Mouse (Mus musculus) hindbrain, embryonic 14.5 days (tissue): ENCODE measurements at regions not wholly inside any gene's neighbourhood (a gene's known extent, or its start where the extent isn't known, plus 50 kb on each side); places are given as distances from the start of the nearest gene placed in this dataset.
A peak's percentile ranks its signal among the peaks of the same experiment; 100 is the strongest.

Experiments
- ATAC-seq: fragments of 200-750 bp; cut with Nextera tagmentation; 2 replicates; pipeline ENCODE4 v1.8.0; 2017; ENCODE audit warnings: moderate number of reproducible peaks, mild to moderate bottlenecking, moderate TSS enrichment, moderate library complexity; ENCODE audit not compliant: low FRiP score
- DNase-seq: peaks from one replicate; pipeline ENCODE4 v3.0.0-alpha.2; 2015; ENCODE audit warnings: low spot score
- H3K27ac ChIP-seq: fragments of 300-500 bp; sonication (generic); 2 replicates; pipeline ENCODE4 v1.5.1; 2014; ENCODE audit warnings: mild to moderate bottlenecking, moderate library complexity
- H3K27me3 ChIP-seq: fragments of 300-500 bp; sonication (generic); 2 replicates; pipeline ENCODE4 v1.6.1; 2014; ENCODE audit warnings: mild to moderate bottlenecking, low read length, mixed read lengths; ENCODE audit not compliant: control insufficient read depth, insufficient read depth
- H3K36me3 ChIP-seq: fragments of 300-500 bp; sonication (generic); replicated peaks from 2 replicates; pipeline ENCODE4 v1.6.1; 2014; ENCODE audit not compliant: control insufficient read depth, insufficient read depth
- H3K4me1 ChIP-seq: fragments of 300-500 bp; sonication (generic); replicated peaks from 2 replicates; pipeline ENCODE4 v1.6.1; 2014; ENCODE audit warnings: antibody characterized with exemption, low read length, mixed read lengths; ENCODE audit not compliant: control insufficient read depth, insufficient read depth
- H3K4me2 ChIP-seq: fragments of 300-500 bp; sonication (generic); replicated peaks from 2 replicates; pipeline ENCODE4 v1.6.1; 2014; ENCODE audit warnings: mild to moderate bottlenecking, moderate library complexity
- H3K4me3 ChIP-seq: fragments of 300-500 bp; sonication (generic); replicated peaks from 2 replicates; pipeline ENCODE4 v1.5.1; 2014; ENCODE audit warnings: mild to moderate bottlenecking, low read length
- H3K9ac ChIP-seq: fragments of 300-500 bp; sonication (generic); 2 replicates; pipeline ENCODE4 v1.6.1; 2014
- H3K9me3 ChIP-seq: fragments of 300-500 bp; sonication (generic); 2 replicates; pipeline ENCODE4 v1.6.1; 2016; ENCODE audit warnings: low read length; ENCODE audit not compliant: control insufficient read depth
- WGBS: fragments of 180-500 bp; shearing (Covaris S2); extraction: QIAGEN DNeasy Blood & Tissue Kit; methylation state at CpG from one replicate; pipeline ENCODE4 v1.1.7; 2014; 5-methylcytosine and 5-hydroxymethylcytosine counted together

- 94% methylated on average over 1 of the region's 1 CpGs for WGBS
- Histone ChIP-seq H3K27me3 (no peaks in the 10 kb centered on the region), H3K36me3 (no peaks in the 10 kb centered on the region), H3K27ac (no peak overlapping the region), H3K4me1 (no peaks in the 10 kb centered on the region), H3K4me3 (no peak overlapping the region), H3K9me3 (no peaks in the 10 kb centered on the region), H3K4me2 (no peak overlapping the region), H3K9ac (no peak overlapping the region)
- ATAC-seq (no peak), DNase-seq (no peak)
These were observed 190.4 kb downstream of the Unc5cl start for GRCm38 (mm10) chr17:48645056-48645455.

GRCm38 (mm10) chr17:48646626-48647195 lies 192.0 kb downstream of the Unc5cl start:
- no peaks in the 10 kb centered on the region for H3K27me3 ChIP-seq
- no peaks in the 10 kb centered on the region for H3K9me3 ChIP-seq
- ATAC-seq (no peak), DNase-seq (no peak)
- H3K9ac ChIP-seq, result no peak overlapping the region
- H3K4me3 ChIP-seq, result no peak overlapping the region
- H3K27ac ChIP-seq, result no peak overlapping the region
- H3K4me1 ChIP-seq, result no peaks in the 10 kb centered on the region
- WGBS, result 69% methylated on average over 11 of the region's 11 CpGs
- no peaks in the 10 kb centered on the region for H3K36me3 ChIP-seq
- peak overlapping the region; percentile 27; the same call in 1 of the 2 replicates for H3K4me2 ChIP-seq

DNA sequence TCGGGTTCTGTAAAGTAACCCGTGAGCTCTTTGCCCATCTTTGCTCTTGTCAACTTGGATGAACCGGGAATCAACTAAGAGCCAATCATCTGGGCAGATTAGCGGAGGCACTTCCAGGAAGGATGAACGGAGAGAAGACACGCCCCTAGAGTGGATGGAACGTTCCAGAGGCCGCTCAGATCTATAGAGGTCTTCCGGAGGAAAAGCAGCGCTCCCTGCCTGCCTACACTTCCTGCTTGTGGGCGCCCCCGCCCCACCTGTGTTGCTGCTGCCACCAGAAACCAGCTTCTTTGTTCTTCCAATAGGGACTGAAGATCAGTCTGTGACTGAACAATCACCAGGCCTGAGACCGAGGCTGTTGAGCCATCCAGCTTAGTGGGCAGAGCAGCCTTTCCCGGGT lies 192.7 kb downstream of the Unc5cl start:
- DNase-seq (no peak), ATAC-seq (no peak)
- H3K36me3 ChIP-seq, result no peaks in the 10 kb centered on the region
- H3K4me3 ChIP-seq, result no peak overlapping the region
- H3K9me3 ChIP-seq, result no peaks in the 10 kb centered on the region
- no peak overlapping the region for H3K27ac ChIP-seq
- no peak overlapping the region for H3K9ac ChIP-seq
- 56% methylated on average over 14 of the region's 14 CpGs for WGBS
- no peaks in the 10 kb centered on the region for H3K4me1 ChIP-seq
- H3K27me3 ChIP-seq, result no peaks in the 10 kb centered on the region
- H3K4me2 ChIP-seq, result peak overlapping the region; percentile 27

DNA sequence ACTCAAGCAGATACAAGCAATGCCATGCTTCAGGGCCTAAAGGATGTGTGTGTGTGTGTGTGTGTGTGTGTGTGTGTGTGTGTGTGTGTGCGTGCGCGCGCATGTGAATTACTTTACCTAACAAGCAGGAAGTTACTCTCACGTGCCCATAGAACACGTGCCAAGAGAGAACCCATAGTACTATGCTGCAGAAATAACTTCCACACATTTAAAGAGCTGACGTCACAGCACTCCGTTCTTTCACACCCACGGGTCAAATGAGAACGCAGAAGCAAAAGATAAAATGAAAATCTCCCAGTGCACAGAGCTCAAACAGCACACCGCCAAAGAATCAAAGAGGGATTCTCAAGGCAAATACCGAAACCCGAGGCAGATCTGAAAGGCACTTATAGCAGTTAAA lies 195.9 kb downstream of the Unc5cl start:
- Histone ChIP-seq H3K36me3 (no peaks in the 10 kb centered on the region), H3K4me2 (no peak overlapping the region), H3K9ac (no peak overlapping the region), H3K27ac (no peak overlapping the region), H3K9me3 (peaks cover 7% of the 10 kb centered on the region; the same call in 1 of the 2 replicates), H3K27me3 (no peaks in the 10 kb centered on the region), H3K4me3 (no peak overlapping the region), H3K4me1 (no peaks in the 10 kb centered on the region)
- ATAC-seq, result no peak
- DNase-seq, result no peak
- 88% methylated on average over 13 of the region's 13 CpGs for WGBS

- 78% methylated on average over 3 of the region's 3 CpGs for WGBS
- no peak overlapping the region for H3K4me2 ChIP-seq
- H3K4me3 ChIP-seq, result no peak overlapping the region
- no peak overlapping the region for H3K9ac ChIP-seq
- ATAC-seq (no peak), DNase-seq (no peak)
- no peaks in the 10 kb centered on the region for H3K4me1 ChIP-seq
- no peaks in the 10 kb centered on the region for H3K27me3 ChIP-seq
- no peaks in the 10 kb centered on the region for H3K36me3 ChIP-seq
- no peak overlapping the region for H3K27ac ChIP-seq
- 0 out of 2 replicates have a peak, but pooled peaks cover 7% of the 10 kb centered on the region for H3K9me3 ChIP-seq
These were observed 218.0 kb downstream of the Unc5cl start for GRCm38 (mm10) chr17:48672749-48673148.

- WGBS, result 52% methylated on average over 12 of the region's 12 CpGs
- H3K27ac ChIP-seq, result peak overlapping the region; percentile 16
- no peaks in the 10 kb centered on the region for H3K4me1 ChIP-seq
- no peaks in the 10 kb centered on the region for H3K27me3 ChIP-seq
- no peaks in the 10 kb centered on the region for H3K36me3 ChIP-seq
- DNase-seq, result no peak
- H3K9me3 ChIP-seq, result no peaks in the 10 kb centered on the region
- no peak overlapping the region for H3K4me2 ChIP-seq
- ATAC-seq, result peak; percentile 59; the same call in 1 of the 2 replicates
- H3K9ac ChIP-seq, result no peak overlapping the region
- no peak overlapping the region for H3K4me3 ChIP-seq
These were observed 223.6 kb downstream of the Unc5cl start for GRCm38 (mm10) chr17:48678216-48678832.

GRCm38 (mm10) chr17:48680331-48680730 lies 225.6 kb downstream of the Unc5cl start:
- no peak overlapping the region for H3K4me2 ChIP-seq
- no peak overlapping the region for H3K9ac ChIP-seq
- no peaks in the 10 kb centered on the region for H3K4me1 ChIP-seq
- no peaks in the 10 kb centered on the region for H3K36me3 ChIP-seq
- no peak for ATAC-seq
- H3K9me3 ChIP-seq, result no peaks in the 10 kb centered on the region
- no peaks in the 10 kb centered on the region for H3K27me3 ChIP-seq
- H3K27ac ChIP-seq, result no peak overlapping the region
- H3K4me3 ChIP-seq, result no peak overlapping the region
- WGBS, result 83% methylated on average over 10 of the region's 10 CpGs
- DNase-seq, result no peak

GRCm38 (mm10) chr17:48688944-48689343 lies 234.2 kb downstream of the Unc5cl start:
- ATAC-seq (no peak), DNase-seq (no peak)
- Histone ChIP-seq H3K4me2 (no peak overlapping the region), H3K27ac (no peak overlapping the region), H3K27me3 (no peaks in the 10 kb centered on the region), H3K4me1 (no peaks in the 10 kb centered on the region), H3K4me3 (no peak overlapping the region), H3K36me3 (no peaks in the 10 kb centered on the region), H3K9ac (no peak overlapping the region), H3K9me3 (no peaks in the 10 kb centered on the region)
- WGBS, result 77% methylated on average over 2 of the region's 2 CpGs

GRCm38 (mm10) chr17:48698456-48698855 lies 233.7 kb upstream of the Lrfn2 start:
- Histone ChIP-seq H3K36me3 (no peaks in the 10 kb centered on the region), H3K9me3 (peaks cover 16% of the 10 kb centered on the region), H3K27me3 (no peaks in the 10 kb centered on the region), H3K4me1 (no peaks in the 10 kb centered on the region), H3K27ac (no peak overlapping the region), H3K9ac (no peak overlapping the region), H3K4me2 (no peak overlapping the region), H3K4me3 (no peak overlapping the region)
- WGBS, result 93% methylated on average over 5 of the region's 5 CpGs
- ATAC-seq (no peak), DNase-seq (no peak)
